Mouse (Mus musculus) heart, postnatal 0 days (tissue): Measurements from ENCODE around the gene Kirrel. TPM values are rescaled to one million over a fixed set of nuclear protein-coding genes. Genes with fewer than 3 reads are reported as not detected.

Experiments used
- ATAC-seq: fragments of 200-750 bp; cut with Nextera tagmentation; 2 replicates; pipeline ENCODE4 v1.8.0; 2017; ENCODE audit warnings: low read depth, moderate number of reproducible peaks, moderate library complexity; ENCODE audit not compliant: insufficient read depth
- DNase-seq: peaks from one replicate; pipeline ENCODE4 v3.0.0-alpha.2; 2016; ENCODE audit warnings: low spot score
- H3K27ac ChIP-seq: fragments of 300-500 bp; sonication (generic); 2 replicates; pipeline ENCODE4 v1.5.1; 2014; ENCODE audit warnings: low read depth, mild to moderate bottlenecking
- H3K27me3 ChIP-seq: fragments of 300-500 bp; sonication (generic); 2 replicates; pipeline ENCODE4 v1.6.1; 2014; ENCODE audit warnings: low read length, mixed read lengths; ENCODE audit not compliant: control insufficient read depth, insufficient read depth
- H3K36me3 ChIP-seq: fragments of 300-500 bp; sonication (generic); replicated peaks from 2 replicates; pipeline ENCODE4 v1.6.1; 2014; ENCODE audit warnings: low read length, mixed read lengths; ENCODE audit not compliant: control insufficient read depth, insufficient read depth
- H3K4me1 ChIP-seq: fragments of 300-500 bp; sonication (generic); 2 replicates; pipeline ENCODE4 v1.6.1; 2014; ENCODE audit warnings: antibody characterized with exemption; ENCODE audit not compliant: control insufficient read depth, insufficient read depth
- H3K4me2 ChIP-seq: fragments of 300-500 bp; sonication (generic); 2 replicates; pipeline ENCODE4 v1.6.1; 2014; ENCODE audit warnings: low read depth, mild to moderate bottlenecking, low read length, moderate library complexity
- H3K4me3 ChIP-seq: fragments of 300-500 bp; sonication (generic); 2 replicates; pipeline ENCODE4 v1.5.1; 2014; ENCODE audit warnings: low read depth, low read length
- H3K9ac ChIP-seq: fragments of 300-500 bp; sonication (generic); replicated peaks from 2 replicates; pipeline ENCODE4 v1.6.1; 2014; ENCODE audit warnings: low read depth, low read length, mixed read lengths
- H3K9me3 ChIP-seq: fragments of 300-500 bp; sonication (generic); replicated peaks from 2 replicates; pipeline ENCODE4 v1.6.1; 2016; ENCODE audit warnings: low read length; ENCODE audit not compliant: control insufficient read depth
- CTCF ChIP-seq: IDR thresholded peaks from 2 replicates; pipeline ENCODE4 v1.5.1; 2016; ENCODE audit warnings: antibody characterized with exemption, control low read depth, low read depth
- EP300 ChIP-seq: IDR thresholded peaks from 2 replicates; pipeline ENCODE4 v1.6.1; 2016; ENCODE audit warnings: antibody characterized with exemption, low read depth
- WGBS: fragments of 180-500 bp; shearing (Covaris S2); extraction: QIAGEN DNeasy Blood & Tissue Kit; methylation state at CpG from one replicate; pipeline ENCODE4 v1.1.7; 2014; 5-methylcytosine and 5-hydroxymethylcytosine counted together
- polyA plus RNA-seq: library from polyadenylated mRNA; unstranded; fragments of >200 nt; fragmentation: Nextera tagmentation; extraction: Ambion mirVana; gene quantifications from 2 replicates; pipeline ENCODE4 v1.2.1, GENCODE M21; 2015
- total RNA-seq: library from RNA; depleted of rRNA; stranded (reverse); fragments of >200 nt; gene quantifications from 2 replicates; pipeline ENCODE4 v1.2.3, GENCODE M21; 2014; ENCODE audit warnings: low replicate concordance

Kirrel gene
- total and polyA plus RNA-seq, 2 experiments from 2014 or later: 3.5 to 13.9 TPM

DNA sequence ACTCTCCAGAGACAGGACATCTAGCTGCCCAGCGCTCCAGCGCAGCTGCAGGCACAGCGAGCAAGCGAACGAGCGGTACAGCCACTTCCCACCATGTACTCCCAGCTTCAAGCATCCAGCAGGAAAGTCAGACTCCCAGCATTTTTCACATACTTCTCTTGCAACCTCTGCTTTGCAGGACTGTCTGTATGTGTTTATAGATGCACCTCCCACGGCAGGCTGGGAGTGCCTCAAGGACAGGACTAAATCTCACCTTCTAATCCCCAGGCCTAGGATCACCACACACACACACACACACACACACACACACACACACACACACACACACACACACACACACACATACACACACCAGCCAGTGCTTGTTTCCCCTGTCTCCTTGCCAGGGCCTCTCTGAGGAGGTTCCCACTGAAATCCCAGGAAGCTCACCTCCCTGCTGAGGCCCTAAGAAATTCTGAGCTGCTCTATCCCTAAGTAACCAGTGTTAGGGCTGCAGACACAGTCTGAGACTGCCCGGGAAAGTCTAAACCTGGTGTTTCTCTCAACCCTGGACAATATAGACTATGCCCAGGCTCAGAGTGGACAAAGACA lies 9.2 kb downstream of the Kirrel start:
- peak; percentile 31 for ATAC-seq
- no peak for TF ChIP-seq EP300
- TF ChIP-seq CTCF: no peak
- WGBS: 9% methylated on average over 8 of the region's 8 CpGs
- Histone ChIP-seq H3K27ac (peak overlapping the region; percentile 71), H3K9ac (no peak overlapping the region), H3K36me3 (no peaks in the 10 kb centered on the region), H3K4me3 (no peak overlapping the region), H3K4me2 (no peak overlapping the region), H3K27me3 (no peaks in the 10 kb centered on the region), H3K9me3 (no peaks in the 10 kb centered on the region), H3K4me1 (peaks cover 23% of the 10 kb centered on the region)
- DNase-seq: no peak

DNA sequence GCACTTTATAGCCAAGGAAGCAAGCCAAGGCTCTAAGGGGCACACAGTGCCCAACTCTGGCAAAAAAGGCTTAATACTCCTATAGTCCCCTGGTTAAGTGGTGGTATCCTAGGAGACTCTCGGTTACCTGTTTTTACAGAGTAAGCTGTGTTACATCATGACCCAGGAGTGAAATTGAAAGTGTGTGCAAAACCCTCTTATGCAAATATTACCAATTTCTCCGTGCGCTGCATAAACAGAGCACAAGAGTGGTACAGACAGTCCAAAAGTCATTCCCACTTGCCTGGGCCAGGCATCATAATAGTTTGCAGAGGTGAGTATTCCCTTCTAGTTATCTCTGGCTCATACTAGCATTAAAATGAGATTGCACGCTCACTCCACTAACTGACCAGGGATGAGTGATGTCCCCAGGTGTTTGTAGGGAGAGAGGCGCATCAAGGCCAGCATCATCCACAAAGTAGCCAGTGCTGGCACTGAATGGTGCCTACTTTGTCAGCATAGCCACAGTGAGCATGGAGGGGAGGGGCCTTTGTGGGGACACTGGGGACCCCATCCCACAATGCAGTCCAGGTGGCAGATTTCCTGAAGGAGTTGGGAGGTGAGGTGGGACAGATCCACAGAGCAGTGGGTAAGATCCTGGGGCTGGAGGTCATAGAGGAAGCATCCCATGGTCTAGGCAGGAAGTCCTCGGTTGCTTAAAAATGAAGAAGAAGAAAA lies 10.3 kb downstream of the Kirrel start:
- Histone ChIP-seq H3K9me3 (no peaks in the 10 kb centered on the region), H3K4me3 (no peak overlapping the region), H3K36me3 (no peaks in the 10 kb centered on the region), H3K27me3 (no peaks in the 10 kb centered on the region), H3K9ac (no peak overlapping the region), H3K27ac (no peak overlapping the region), H3K4me2 (no peak overlapping the region), H3K4me1 (peaks cover 19% of the 10 kb centered on the region)
- WGBS: 88% methylated on average over 6 of the region's 6 CpGs
- TF ChIP-seq EP300 (no peak), CTCF (no peak)
- ATAC-seq (no peak), DNase-seq (no peak)

DNA sequence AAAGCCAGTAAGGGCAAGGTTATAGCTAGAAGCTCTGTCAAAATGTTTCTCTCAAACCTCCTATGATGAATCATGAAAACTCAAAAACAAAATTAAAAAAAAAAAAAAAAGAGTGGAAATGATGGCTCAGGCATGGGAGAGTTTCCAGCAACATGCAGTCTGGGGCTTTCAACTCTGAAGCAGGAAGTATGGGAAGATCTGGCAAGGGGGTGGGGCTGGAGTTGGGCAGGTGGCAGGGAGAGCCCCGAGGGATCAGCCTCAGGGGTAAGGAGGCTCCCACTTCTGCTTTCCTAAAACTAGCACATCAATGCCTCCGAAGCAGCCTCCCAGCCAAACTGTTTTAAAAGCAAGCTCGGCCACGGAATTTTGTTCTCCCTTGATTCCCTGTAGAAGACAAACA lies 11.4 kb downstream of the Kirrel start:
- DNase-seq (no peak), ATAC-seq (no peak)

DNA sequence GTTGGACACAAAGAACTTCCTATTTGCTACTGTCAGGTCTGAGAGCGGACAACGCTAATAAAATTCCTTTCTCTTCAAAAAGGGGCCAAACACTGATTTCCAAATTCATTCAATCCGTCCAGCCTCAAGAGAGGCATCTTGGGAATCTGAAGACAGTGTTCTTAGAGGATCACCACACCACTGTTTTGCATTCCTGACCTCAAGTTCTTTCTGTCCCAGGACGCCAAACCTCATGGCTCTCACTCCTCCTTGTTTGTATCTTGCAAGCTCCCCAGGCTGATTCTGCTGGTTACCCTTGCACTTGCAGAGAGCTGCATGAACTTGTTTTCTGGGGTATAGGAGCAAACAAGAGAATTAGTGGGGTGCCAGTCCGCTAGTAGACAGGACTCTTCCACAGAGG lies 12.2 kb downstream of the Kirrel start:
- DNase-seq (no peak), ATAC-seq (no peak)
- H3K27me3 ChIP-seq: no peaks in the 10 kb centered on the region
- WGBS: 79% methylated on average over 5 of the region's 5 CpGs
- H3K4me2 ChIP-seq: no peak overlapping the region
- TF ChIP-seq EP300: no peak
- TF ChIP-seq CTCF: no peak
- H3K9me3 ChIP-seq: no peaks in the 10 kb centered on the region
- peaks cover 34% of the 10 kb centered on the region for H3K4me1 ChIP-seq
- H3K4me3 ChIP-seq: no peak overlapping the region
- no peaks in the 10 kb centered on the region for H3K36me3 ChIP-seq
- no peak overlapping the region for H3K9ac ChIP-seq
- no peak overlapping the region for H3K27ac ChIP-seq

More for the DNA sequence above, 11.4 kb downstream of the Kirrel start:
- no peak overlapping the region for H3K4me2 ChIP-seq
- H3K4me3 ChIP-seq: no peak overlapping the region
- no peak overlapping the region for H3K9ac ChIP-seq
- no peaks in the 10 kb centered on the region for H3K36me3 ChIP-seq
- no peak overlapping the region for H3K27ac ChIP-seq
- peaks cover 31% of the 10 kb centered on the region for H3K4me1 ChIP-seq
- no peaks in the 10 kb centered on the region for H3K9me3 ChIP-seq
- TF ChIP-seq CTCF: no peak
- no peak for TF ChIP-seq EP300
- WGBS: 59% methylated on average over 4 of the region's 4 CpGs
- H3K27me3 ChIP-seq: no peaks in the 10 kb centered on the region

DNA sequence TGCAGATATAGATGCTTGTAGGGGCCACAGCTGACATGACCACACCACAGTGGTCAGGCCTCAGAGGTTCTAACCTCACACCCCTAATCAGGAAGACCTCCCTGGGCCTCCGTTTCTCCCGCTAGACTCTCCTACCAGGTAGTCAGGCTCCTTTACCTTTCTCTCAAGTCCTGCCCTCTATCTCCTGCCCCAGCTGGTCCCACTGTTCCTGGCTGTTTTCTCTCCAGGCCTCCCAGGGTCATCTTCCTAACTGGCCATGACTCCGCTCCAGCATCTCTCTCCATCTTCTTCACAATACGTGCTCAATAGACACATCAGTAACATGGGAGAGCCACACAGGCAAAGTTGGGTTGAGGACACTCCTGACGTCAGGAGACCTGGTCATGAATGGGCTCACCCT lies 12.9 kb downstream of the Kirrel start:
- no peak overlapping the region for H3K27ac ChIP-seq
- 88% methylated on average over 5 of the region's 5 CpGs for WGBS
- no peaks in the 10 kb centered on the region for H3K27me3 ChIP-seq
- no peak for ATAC-seq
- H3K9ac ChIP-seq: no peak overlapping the region
- H3K9me3 ChIP-seq: no peaks in the 10 kb centered on the region
- DNase-seq: no peak
- H3K4me3 ChIP-seq: no peak overlapping the region
- no peak overlapping the region for H3K4me2 ChIP-seq
- H3K4me1 ChIP-seq: peaks cover 30% of the 10 kb centered on the region
- H3K36me3 ChIP-seq: no peaks in the 10 kb centered on the region
- TF ChIP-seq EP300: no peak
- TF ChIP-seq CTCF: no peak
